Mouse (Mus musculus): ENCODE measurements around the gene Pdss2. TPM values are rescaled to one million over a fixed set of nuclear protein-coding genes. Genes with fewer than 3 reads are reported as not detected.
A peak's percentile ranks its signal among the peaks of the same experiment; 100 is the strongest.

Pdss2 gene
- polyA plus RNA-seq, 1 experiment from 2014 or later, result 13.9 TPM

DNA sequence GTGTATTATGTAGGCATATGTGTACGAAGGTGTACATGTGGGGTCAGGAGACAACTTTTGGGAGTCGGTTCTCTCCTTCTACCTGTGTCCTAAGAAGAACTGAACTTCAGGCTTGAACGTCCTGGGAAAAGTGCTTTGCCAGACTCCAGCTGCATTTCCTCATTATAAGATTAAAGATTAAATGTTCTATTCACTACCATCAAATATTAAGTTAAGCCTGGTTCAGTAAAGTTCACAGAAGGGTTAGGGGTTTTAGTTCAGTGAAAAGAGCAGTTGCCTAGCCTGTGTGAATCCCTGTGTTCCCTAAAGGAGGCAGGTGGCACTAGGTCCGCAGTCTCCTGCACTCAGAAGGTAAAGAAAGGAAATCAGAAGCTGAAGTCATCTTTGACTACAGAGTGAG is 213.0 kb downstream of the Pdss2 start:
- Histone ChIP-seq H3K27me3 (replicated peaks) (no peaks in the 10 kb centered on the region), H3K4me3 (no peak overlapping the region), H3K4me2 (replicated peaks) (no peak overlapping the region), H3K36me3 (no peaks in the 10 kb centered on the region), H3K9me3 (no peaks in the 10 kb centered on the region; the same call in 1 of the 2 replicates), H3K27ac (no peak overlapping the region), H3K9ac (no peak overlapping the region), H3K4me1 (peaks cover 6% of the 10 kb centered on the region)
- ATAC-seq (ENCODE audit: low FRiP score, low read depth), result no peak
- WGBS, result 93% methylated on average over 4 of the region's 4 CpGs

DNA sequence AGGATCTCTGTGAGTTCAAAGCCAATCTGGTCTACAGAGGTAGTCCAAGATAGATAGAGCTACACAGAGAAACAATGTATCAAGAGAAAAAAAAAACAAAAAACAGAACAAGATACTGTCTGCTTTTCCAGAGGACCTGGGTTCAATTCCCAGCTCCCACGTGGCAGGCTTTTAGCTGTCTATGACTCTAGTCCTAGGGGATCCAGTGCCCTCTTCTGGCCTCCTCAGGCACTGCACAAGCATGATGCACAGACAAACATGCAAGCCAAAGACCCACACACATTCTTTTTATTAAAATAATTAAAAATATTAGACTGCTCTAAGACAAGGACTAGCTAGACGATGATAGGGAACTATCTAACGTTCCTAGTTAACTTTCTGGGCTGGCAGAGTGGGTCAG is 214.5 kb downstream of the Pdss2 start:
- H3K4me1 ChIP-seq, result peaks cover 16% of the 10 kb centered on the region
- H3K9me3 ChIP-seq, result no peaks in the 10 kb centered on the region; the same call in 1 of the 2 replicates
- no peaks in the 10 kb centered on the region for H3K36me3 ChIP-seq
- 93% methylated on average over 3 of the region's 3 CpGs for WGBS
- no peak overlapping the region for H3K27ac ChIP-seq
- no peak for ATAC-seq (ENCODE audit: low FRiP score, low read depth)
- no peak overlapping the region for H3K9ac ChIP-seq
- no peak overlapping the region for H3K4me3 ChIP-seq
- no peaks in the 10 kb centered on the region for H3K27me3 ChIP-seq (replicated peaks)
- H3K4me2 ChIP-seq (replicated peaks), result no peak overlapping the region

DNA sequence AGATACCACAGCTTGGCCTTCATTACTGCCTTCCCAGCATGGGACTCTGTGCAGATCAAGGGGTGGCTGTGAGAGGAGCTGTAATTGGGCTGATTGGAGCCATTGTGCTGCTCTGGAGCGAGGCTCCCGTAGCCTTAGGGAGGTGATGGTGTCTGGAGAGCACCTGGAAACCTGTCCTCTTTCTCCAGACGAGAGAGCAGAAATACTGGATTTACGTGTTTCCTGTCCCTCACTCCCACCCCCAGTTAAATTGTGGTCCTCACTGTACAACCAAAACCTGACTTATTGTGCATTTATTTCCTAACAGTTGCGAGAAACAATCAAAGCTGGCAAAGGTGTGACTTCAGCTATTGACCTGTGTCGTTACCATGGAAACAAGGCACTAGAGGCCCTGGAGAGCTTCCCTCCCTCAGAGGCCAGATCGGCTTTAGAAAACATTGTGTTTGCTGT is 218.2 kb downstream of the Pdss2 start:
- peak; percentile 42; the same call in 1 of the 2 replicates for ATAC-seq (ENCODE audit: low FRiP score, low read depth)
- peak overlapping the region; percentile 35; the same call in 1 of the 2 replicates for H3K9ac ChIP-seq
- WGBS, result 7% methylated on average over 7 of the region's 7 CpGs
- H3K27ac ChIP-seq, result peak overlapping the region; percentile 46; the same call in 1 of the 2 replicates
- H3K4me3 ChIP-seq, result no peak overlapping the region
- no peaks in the 10 kb centered on the region for H3K27me3 ChIP-seq (replicated peaks)
- H3K36me3 ChIP-seq, result no peaks in the 10 kb centered on the region
- no peaks in the 10 kb centered on the region for H3K9me3 ChIP-seq
- H3K4me1 ChIP-seq, result peaks cover 16% of the 10 kb centered on the region
- peak overlapping the region; percentile 8 for H3K4me2 ChIP-seq (replicated peaks)

DNA sequence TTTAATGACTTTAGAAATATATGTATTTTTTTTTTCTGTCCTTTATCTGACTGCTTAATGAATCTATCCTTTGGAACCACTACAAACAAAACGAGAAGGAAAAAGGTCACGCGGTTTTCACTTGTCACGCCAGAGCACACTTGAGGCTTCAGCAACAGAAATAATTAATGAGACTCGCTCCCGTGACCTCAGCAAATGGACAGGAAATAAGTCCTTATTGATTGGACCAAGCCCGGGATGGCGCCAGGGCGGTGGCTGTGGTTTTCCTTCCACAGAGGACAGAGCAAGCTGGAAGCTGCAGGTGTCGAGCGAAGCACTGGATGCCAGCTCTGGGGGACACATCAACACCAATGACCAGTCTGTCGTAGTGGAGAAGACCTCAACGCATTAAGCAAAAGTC is 218.8 kb downstream of the Pdss2 start:
- ATAC-seq (ENCODE audit: low FRiP score, low read depth), result peak; percentile 39; the same call in 1 of the 2 replicates
- WGBS, result 24% methylated on average over 13 of the region's 13 CpGs
- no peak overlapping the region for H3K4me3 ChIP-seq
- H3K4me1 ChIP-seq, result peaks cover 16% of the 10 kb centered on the region
- H3K4me2 ChIP-seq (replicated peaks), result peak overlapping the region; percentile 8
- H3K9me3 ChIP-seq, result no peaks in the 10 kb centered on the region
- H3K36me3 ChIP-seq, result no peaks in the 10 kb centered on the region
- H3K27ac ChIP-seq, result no peak overlapping the region
- no peak overlapping the region for H3K9ac ChIP-seq
- H3K27me3 ChIP-seq (replicated peaks), result no peaks in the 10 kb centered on the region

DNA sequence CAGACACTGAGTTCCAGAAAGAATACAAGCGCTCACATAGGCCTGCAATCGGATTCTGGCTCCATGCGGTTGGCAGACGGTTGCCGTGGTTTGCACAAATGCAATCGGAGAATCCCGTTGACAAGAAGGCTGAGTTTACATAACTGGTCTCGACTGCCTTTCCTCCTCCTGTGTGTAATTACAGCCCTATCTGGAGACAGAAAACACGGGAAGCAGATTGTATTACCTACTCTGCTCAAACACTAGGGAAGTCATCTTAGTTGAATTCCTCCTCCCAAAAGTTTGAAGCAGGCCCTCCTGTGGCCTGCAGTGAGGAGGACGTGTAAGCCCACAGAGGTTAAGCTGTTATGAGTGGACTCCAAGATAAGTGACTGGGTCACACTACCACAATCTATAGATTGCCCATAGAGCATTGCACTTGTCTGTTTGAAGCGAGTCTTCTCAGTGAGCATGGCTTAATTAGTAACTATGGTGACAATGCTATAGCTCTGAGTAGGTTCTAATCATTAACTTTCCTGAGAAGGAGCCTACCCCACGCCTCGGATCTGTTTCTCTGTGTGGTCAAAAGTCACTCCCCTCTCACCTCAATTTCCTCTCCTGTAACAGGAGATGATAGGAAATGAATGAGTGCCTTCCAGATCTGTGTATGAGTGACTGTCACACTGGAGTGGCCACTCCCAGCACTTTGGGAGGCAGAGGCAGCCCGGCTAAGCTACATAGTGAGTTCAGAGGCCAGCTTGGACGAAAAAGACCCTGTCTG is 219.9 kb downstream of the Pdss2 start:
- ATAC-seq (ENCODE audit: low FRiP score, low read depth), result no peak
- H3K36me3 ChIP-seq, result no peaks in the 10 kb centered on the region
- H3K4me1 ChIP-seq, result peaks cover 16% of the 10 kb centered on the region
- no peak overlapping the region for H3K9ac ChIP-seq
- WGBS, result 48% methylated on average over 15 of the region's 15 CpGs
- H3K4me3 ChIP-seq, result no peak overlapping the region
- H3K27me3 ChIP-seq (replicated peaks), result no peaks in the 10 kb centered on the region
- no peak overlapping the region for H3K27ac ChIP-seq
- no peak overlapping the region for H3K4me2 ChIP-seq (replicated peaks)
- 0 out of 2 replicates have a peak, but pooled peaks cover 3% of the 10 kb centered on the region for H3K9me3 ChIP-seq

DNA sequence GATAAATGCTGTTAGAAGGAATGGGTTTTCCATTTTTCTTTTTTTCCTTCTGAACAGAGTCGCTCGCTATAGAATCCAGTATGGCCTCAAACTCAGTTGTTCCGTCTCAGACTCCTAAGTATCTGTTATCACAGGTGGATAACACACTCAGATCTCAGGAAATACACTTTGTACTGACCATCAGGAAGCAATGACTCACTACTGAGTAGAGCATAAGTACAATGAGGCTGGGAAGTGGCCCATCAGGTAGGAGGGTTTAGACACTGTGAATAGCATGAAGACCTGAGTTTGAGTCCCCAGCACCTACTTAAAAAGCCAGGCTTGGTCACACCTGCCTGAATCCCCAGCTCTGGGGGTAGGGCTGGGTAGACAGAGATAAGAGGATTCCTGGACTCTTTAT is 227.4 kb downstream of the Pdss2 start:
- H3K4me3 ChIP-seq, result no peak overlapping the region
- 0 out of 2 replicates have a peak, but pooled peaks cover 3% of the 10 kb centered on the region for H3K9me3 ChIP-seq
- WGBS, result 89% methylated on average over 3 of the region's 3 CpGs
- no peak for ATAC-seq (ENCODE audit: low FRiP score, low read depth)
- no peaks in the 10 kb centered on the region for H3K36me3 ChIP-seq
- no peak overlapping the region for H3K9ac ChIP-seq
- no peak overlapping the region for H3K4me2 ChIP-seq (replicated peaks)
- H3K27ac ChIP-seq, result no peak overlapping the region
- H3K4me1 ChIP-seq, result peaks cover 11% of the 10 kb centered on the region
- no peaks in the 10 kb centered on the region for H3K27me3 ChIP-seq (replicated peaks)

DNA sequence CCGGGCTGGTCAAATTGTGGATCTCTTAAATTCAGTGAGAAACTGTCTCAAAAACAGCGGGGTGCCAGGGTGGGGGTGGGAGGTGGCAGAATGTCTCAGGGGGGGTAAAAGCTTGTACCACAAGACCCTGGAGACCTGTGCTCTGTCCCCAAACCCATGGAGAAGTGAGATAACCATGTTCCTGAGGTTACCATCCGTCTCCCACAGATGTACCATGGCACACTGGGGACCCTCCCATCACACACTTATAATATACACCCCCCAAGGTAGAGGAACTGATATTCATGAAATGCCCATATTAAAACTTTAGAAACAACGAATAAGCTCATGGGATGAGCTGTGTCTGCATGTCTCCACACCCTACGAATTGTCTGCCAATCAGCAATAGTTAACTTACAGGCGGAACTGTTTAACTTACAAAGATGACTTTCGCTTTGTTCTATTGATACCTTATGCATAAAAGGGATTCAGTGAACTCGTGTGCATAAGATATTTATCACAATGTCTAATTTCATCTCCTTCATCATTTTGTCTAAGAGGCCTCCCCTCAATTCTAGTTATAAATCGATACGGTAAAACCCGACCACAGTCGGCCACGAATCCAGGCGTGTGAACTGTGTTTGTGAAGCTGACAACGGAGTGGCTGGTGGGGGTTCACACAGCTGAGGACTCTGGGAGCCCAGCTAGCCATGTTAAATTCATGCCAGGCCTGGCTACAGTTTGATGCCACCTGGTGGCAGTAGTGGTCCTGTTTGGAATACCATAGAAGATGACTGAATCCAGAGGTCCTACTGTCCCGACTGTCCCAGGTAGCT is 230.8 kb downstream of the Pdss2 start:
- Histone ChIP-seq H3K27ac (no peak overlapping the region), H3K36me3 (no peaks in the 10 kb centered on the region), H3K9me3 (no peaks in the 10 kb centered on the region), H3K4me3 (no peak overlapping the region), H3K4me1 (peaks cover 11% of the 10 kb centered on the region), H3K27me3 (replicated peaks) (no peaks in the 10 kb centered on the region), H3K9ac (no peak overlapping the region), H3K4me2 (replicated peaks) (peak overlapping the region; percentile 45)
- WGBS, result 28% methylated on average over 16 of the region's 16 CpGs
- peak; percentile 91 for ATAC-seq (ENCODE audit: low FRiP score, low read depth)

DNA sequence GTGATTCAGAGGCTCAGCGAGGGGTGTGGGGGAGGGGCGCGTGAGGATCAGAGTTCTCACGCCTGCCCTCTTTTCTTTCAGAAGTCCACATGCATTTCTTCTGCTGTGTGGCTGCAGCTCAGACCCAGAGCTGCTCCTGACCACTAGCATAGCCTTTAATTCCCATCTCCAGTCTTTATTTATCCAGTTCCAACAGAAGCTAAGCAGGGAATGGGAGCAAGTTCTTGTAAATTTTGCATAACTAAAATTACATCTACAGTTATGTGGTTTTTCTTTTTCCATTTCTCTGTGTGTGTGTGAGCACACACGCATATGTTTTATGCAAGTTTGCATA is 231.3 kb downstream of the Pdss2 start:
- no peak for ATAC-seq (ENCODE audit: low FRiP score, low read depth)
- no peaks in the 10 kb centered on the region for H3K36me3 ChIP-seq
- peaks cover 4% of the 10 kb centered on the region; the same call in 1 of the 2 replicates for H3K9me3 ChIP-seq
- H3K9ac ChIP-seq, result no peak overlapping the region
- no peak overlapping the region for H3K4me3 ChIP-seq
- no peaks in the 10 kb centered on the region for H3K27me3 ChIP-seq (replicated peaks)
- 19% methylated on average over 5 of the region's 5 CpGs for WGBS
- no peak overlapping the region for H3K27ac ChIP-seq
- H3K4me1 ChIP-seq, result peaks cover 11% of the 10 kb centered on the region
- peak overlapping the region; percentile 45 for H3K4me2 ChIP-seq (replicated peaks)

DNA sequence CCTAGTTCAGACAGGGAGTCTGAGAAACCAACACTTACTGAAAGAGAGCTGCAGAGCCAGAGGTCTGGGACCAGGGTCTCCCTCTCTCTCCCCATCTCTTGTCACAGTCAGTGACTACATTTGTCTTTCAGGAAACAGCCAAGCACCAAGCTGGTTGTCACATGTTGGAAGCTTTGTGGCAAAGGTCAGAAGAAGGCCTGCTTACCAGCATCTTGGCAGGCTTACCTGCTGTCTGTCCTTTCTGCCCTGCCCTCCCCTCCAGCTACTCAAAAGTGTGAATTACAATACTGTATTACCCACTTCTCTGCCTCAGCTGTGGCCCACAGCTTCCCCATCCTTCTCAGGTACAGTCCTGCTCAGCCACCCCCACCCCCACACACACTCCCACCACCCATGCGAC is 232.9 kb downstream of the Pdss2 start:
- Histone ChIP-seq H3K36me3 (no peaks in the 10 kb centered on the region), H3K4me1 (peaks cover 11% of the 10 kb centered on the region), H3K4me3 (no peak overlapping the region), H3K4me2 (replicated peaks) (no peak overlapping the region), H3K9me3 (peaks cover 5% of the 10 kb centered on the region; the same call in 1 of the 2 replicates), H3K27me3 (replicated peaks) (no peaks in the 10 kb centered on the region), H3K9ac (no peak overlapping the region), H3K27ac (no peak overlapping the region)
- no peak for ATAC-seq (ENCODE audit: low FRiP score, low read depth)
- 92% methylated on average over 1 of the region's 1 CpGs for WGBS

DNA sequence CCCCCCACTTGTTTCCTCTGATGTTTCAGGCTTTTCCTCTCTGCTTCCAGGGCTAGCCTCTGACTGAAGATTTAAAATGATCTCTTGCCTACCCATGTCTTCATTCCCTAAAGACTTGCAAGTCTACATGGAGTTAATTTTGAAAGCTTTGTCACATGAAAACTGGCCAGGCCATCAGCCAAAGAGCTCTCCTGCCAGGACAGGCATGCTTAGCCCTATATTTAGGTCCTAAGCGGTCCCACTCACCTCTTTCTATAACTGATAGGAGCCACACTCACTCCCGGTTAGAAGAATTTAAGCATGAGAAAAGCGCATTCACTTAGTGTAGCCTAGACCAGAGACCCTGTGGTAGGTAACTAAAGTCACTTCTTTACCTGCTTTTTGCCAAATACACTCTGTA is 233.4 kb downstream of the Pdss2 start:
- Histone ChIP-seq H3K4me2 (replicated peaks) (no peak overlapping the region), H3K9me3 (peaks cover 5% of the 10 kb centered on the region; the same call in 1 of the 2 replicates), H3K36me3 (no peaks in the 10 kb centered on the region), H3K27me3 (replicated peaks) (no peaks in the 10 kb centered on the region), H3K4me3 (no peak overlapping the region), H3K27ac (no peak overlapping the region), H3K4me1 (peaks cover 11% of the 10 kb centered on the region), H3K9ac (no peak overlapping the region)
- WGBS, result 93% methylated on average over 3 of the region's 3 CpGs
- ATAC-seq (ENCODE audit: low FRiP score, low read depth), result no peak

DNA sequence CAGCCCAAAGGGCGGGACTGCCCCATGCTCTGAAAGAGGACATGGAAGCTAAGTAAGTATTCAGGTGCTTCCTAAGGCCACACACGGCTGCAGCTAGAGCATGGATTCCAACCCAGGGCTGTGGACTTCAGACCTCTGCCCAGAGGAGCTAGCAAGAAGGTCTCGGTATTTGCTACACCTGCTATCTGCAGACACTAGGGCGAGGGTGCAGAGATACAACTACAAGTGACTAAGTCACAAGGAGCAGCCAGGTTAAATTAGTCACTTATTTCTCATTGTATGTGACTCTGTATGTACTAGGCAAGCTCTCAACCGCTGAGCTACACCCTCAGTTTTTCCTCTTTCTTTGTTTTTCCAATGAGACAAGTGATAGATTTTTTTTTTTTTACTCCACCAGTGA is 241.5 kb downstream of the Pdss2 start:
- H3K9me3 ChIP-seq, result no peaks in the 10 kb centered on the region
- WGBS, result 87% methylated on average over 5 of the region's 5 CpGs

DNA sequence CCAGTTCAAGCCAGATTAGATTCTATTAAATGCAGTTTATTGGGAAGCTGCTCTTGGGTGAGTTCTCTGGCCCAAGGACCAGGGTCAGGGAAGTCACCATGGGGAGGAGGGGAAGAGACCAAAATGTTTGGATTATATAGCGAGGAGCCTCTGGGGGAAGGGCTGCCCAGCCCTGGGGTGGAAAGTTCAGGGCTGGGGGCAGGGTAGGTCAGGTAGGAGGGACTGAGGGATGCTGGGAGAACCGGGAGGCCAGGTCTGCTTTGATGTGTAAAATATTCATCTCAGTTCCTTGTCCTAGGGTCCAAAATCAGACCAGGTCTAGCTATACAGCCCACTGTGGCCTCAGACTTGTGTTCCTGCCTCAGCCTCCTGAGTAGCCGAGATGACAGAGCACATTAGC is 241.9 kb downstream of the Pdss2 start:
- H3K9me3 ChIP-seq, result no peaks in the 10 kb centered on the region
- no peaks in the 10 kb centered on the region for H3K36me3 ChIP-seq
- H3K27me3 ChIP-seq (replicated peaks), result no peaks in the 10 kb centered on the region
- no peak for ATAC-seq (ENCODE audit: low FRiP score, low read depth)
- H3K4me1 ChIP-seq, result no peaks in the 10 kb centered on the region
- H3K4me3 ChIP-seq, result no peak overlapping the region
- no peak overlapping the region for H3K4me2 ChIP-seq (replicated peaks)
- H3K27ac ChIP-seq, result no peak overlapping the region
- WGBS, result 78% methylated on average over 3 of the region's 3 CpGs
- no peak overlapping the region for H3K9ac ChIP-seq

More for the DNA sequence above, 241.5 kb downstream of the Pdss2 start:
- no peak for ATAC-seq (ENCODE audit: low FRiP score, low read depth)
- Histone ChIP-seq H3K27ac (no peak overlapping the region), H3K4me1 (no peaks in the 10 kb centered on the region), H3K4me2 (replicated peaks) (no peak overlapping the region), H3K4me3 (no peak overlapping the region), H3K9ac (no peak overlapping the region), H3K27me3 (replicated peaks) (no peaks in the 10 kb centered on the region), H3K36me3 (no peaks in the 10 kb centered on the region)

Measured in neural tube, embryonic 12.5 days (tissue).